In the genomic region with DNA sequence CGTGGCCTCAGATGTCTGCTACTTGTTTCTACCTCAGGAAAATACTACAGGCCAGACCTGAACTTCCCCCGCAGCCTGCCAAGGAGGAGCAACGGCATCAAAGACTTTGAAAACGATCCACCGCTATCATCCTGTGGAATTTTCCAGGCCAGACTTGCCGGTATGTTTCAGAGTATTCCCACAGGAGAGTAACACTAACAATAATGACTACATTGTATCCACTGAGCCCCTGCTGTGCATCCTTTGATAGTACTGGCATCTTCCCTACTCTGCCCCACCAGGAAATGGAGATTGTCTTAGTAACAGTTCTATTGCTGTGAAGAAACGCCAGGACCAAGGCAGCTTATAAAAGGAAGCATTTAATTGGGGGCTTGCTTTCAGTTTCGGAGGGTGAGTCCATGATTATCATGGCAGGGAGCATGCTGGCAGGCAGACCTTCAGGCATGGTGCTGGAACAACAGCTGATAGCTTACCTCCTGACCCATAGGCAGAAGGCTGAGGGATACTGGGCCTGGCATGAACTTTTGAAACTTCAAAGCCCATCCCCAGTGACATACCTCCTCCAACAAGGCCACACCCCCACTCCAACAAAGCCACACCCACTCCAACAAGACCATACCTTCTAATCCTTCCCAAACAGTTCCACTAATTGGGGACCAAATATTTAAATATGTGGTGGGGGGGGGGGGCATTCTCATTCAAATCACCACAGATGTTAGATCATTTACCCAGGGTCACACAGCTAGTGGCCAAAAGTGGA, we compare ENCODE assay signal across 24 mouse cellular contexts. TPM values are rescaled to one million over a fixed set of nuclear protein-coding genes. Genes with fewer than 3 reads are reported as not detected.
DNase-seq lines count a peak whose midpoint lies in the region; ATAC-seq and TF ChIP-seq lines count a peak whose summit lies in the region.
"Had no signal": no experiment of that assay in that cellular context is flagged by ENCODE, and none has a peak within 500 bp of the region (broad histone marks: within the 10 kb centered on the region; RNA-seq: fewer than 3 reads in every experiment).

No protein-coding gene starts in this region.

- H3K27me3 ChIP-seq in hindbrain, embryonic 13.5 days: no peaks in the 10 kb centered on the region
- no peaks in the 10 kb centered on the region for H3K27me3 ChIP-seq in hindbrain, embryonic 12.5 days
- no peaks in the 10 kb centered on the region for H3K27me3 ChIP-seq in neural tube, embryonic 13.5 days
- no peaks in the 10 kb centered on the region for H3K27me3 ChIP-seq in neural tube, embryonic 15.5 days (replicated peaks)
- no peaks in the 10 kb centered on the region for H3K27me3 ChIP-seq in liver, embryonic 11.5 days (replicated peaks; ENCODE audit: control insufficient read depth, insufficient read depth, low read length)
- H3K27me3 ChIP-seq: embryonic facial prominence, embryonic 13.5 days; forebrain, embryonic 12.5 days; liver, embryonic 12.5 days; lung, embryonic 15.5 days had no signal

- H3K36me3 ChIP-seq in hindbrain, embryonic 13.5 days: no peaks in the 10 kb centered on the region
- H3K36me3 ChIP-seq in hindbrain, embryonic 12.5 days: no peaks in the 10 kb centered on the region
- no peaks in the 10 kb centered on the region for H3K36me3 ChIP-seq in neural tube, embryonic 13.5 days
- H3K36me3 ChIP-seq in neural tube, embryonic 15.5 days: no peaks in the 10 kb centered on the region
- H3K36me3 ChIP-seq in liver, embryonic 11.5 days (ENCODE audit: control insufficient read depth, insufficient read depth, low read length): peaks cover 12% of the 10 kb centered on the region
- H3K36me3 ChIP-seq: embryonic facial prominence, embryonic 13.5 days; forebrain, embryonic 12.5 days; heart, embryonic 12.5 days; lung, embryonic 15.5 days had no signal

- H3K4me2 ChIP-seq in hindbrain, embryonic 13.5 days: no peak overlapping the region
- H3K4me2 ChIP-seq in hindbrain, embryonic 12.5 days (replicated peaks): no peak overlapping the region
- no peak overlapping the region for H3K4me2 ChIP-seq in neural tube, embryonic 13.5 days
- H3K4me2 ChIP-seq in neural tube, embryonic 15.5 days: no peak overlapping the region
- no peak overlapping the region for H3K4me2 ChIP-seq in liver, embryonic 11.5 days
- H3K4me2 ChIP-seq: embryonic facial prominence, embryonic 13.5 days; forebrain, embryonic 12.5 days; heart, embryonic 12.5 days; liver, embryonic 12.5 days; lung, embryonic 15.5 days had no signal

- 0 out of 2 replicates have a peak overlapping the region, but pooled peaks have one; percentile 8 for H3K27ac ChIP-seq in hindbrain, embryonic 13.5 days
- H3K27ac ChIP-seq in hindbrain, embryonic 12.5 days: no peak overlapping the region
- peak overlapping the region; percentile 29; the same call in 1 of the 2 replicates for H3K27ac ChIP-seq in neural tube, embryonic 13.5 days (replicated peaks)
- no peak overlapping the region for H3K27ac ChIP-seq in neural tube, embryonic 15.5 days (replicated peaks)
- no peak overlapping the region for H3K27ac ChIP-seq in liver, embryonic 11.5 days (ENCODE audit: low read depth, low read length)
- H3K27ac ChIP-seq: embryonic facial prominence, embryonic 13.5 days; forebrain, embryonic 12.5 days; liver, embryonic 12.5 days; lung, embryonic 15.5 days; macrophage had no signal

- H3K4me3 ChIP-seq in hindbrain, embryonic 13.5 days: no peak overlapping the region
- no peak overlapping the region for H3K4me3 ChIP-seq in hindbrain, embryonic 12.5 days
- no peak overlapping the region for H3K4me3 ChIP-seq in neural tube, embryonic 13.5 days
- H3K4me3 ChIP-seq in neural tube, embryonic 15.5 days (replicated peaks): no peak overlapping the region
- no peak overlapping the region for H3K4me3 ChIP-seq in liver, embryonic 11.5 days (ENCODE audit: low read depth, low read length)
- H3K4me3 ChIP-seq: embryonic facial prominence, embryonic 13.5 days; forebrain, embryonic 12.5 days; heart, embryonic 12.5 days; liver, embryonic 12.5 days; lung, embryonic 15.5 days had no signal

- TF ChIP-seq CTCF in brain, embryonic 14.5 days (IDR thresholded peaks at IDR 0.05; ENCODE audit: borderline replicate concordance, extremely low read depth, insufficient read depth, insufficient read length): no peak

- no peak overlapping the region for H3K9ac ChIP-seq in hindbrain, embryonic 13.5 days
- H3K9ac ChIP-seq in hindbrain, embryonic 12.5 days: no peak overlapping the region
- H3K9ac ChIP-seq in neural tube, embryonic 13.5 days: no peak overlapping the region
- no peak overlapping the region for H3K9ac ChIP-seq in neural tube, embryonic 15.5 days (replicated peaks)
- no peak overlapping the region for H3K9ac ChIP-seq in liver, embryonic 11.5 days (ENCODE audit: low read depth, low read length)
- H3K9ac ChIP-seq: embryonic facial prominence, embryonic 13.5 days; forebrain, embryonic 12.5 days; heart, embryonic 12.5 days; liver, embryonic 12.5 days; lung, embryonic 15.5 days had no signal

- ATAC-seq in hindbrain, embryonic 13.5 days (ENCODE audit: low FRiP score): no peak
- no peak for ATAC-seq in hindbrain, embryonic 12.5 days (ENCODE audit: low FRiP score)
- ATAC-seq in neural tube, embryonic 13.5 days (ENCODE audit: low read depth): no peak
- ATAC-seq in neural tube, embryonic 15.5 days (ENCODE audit: low FRiP score): no peak
- no peak for ATAC-seq in liver, embryonic 11.5 days (replicated peaks; ENCODE audit: low FRiP score)
- ATAC-seq: inflammation-experienced regulatory T-cells, adult 6 months; liver, embryonic 12.5 days had no signal

- peaks cover 9% of the 10 kb centered on the region for H3K4me1 ChIP-seq in hindbrain, embryonic 13.5 days (replicated peaks)
- peaks cover 7% of the 10 kb centered on the region; the same call in 1 of the 2 replicates for H3K4me1 ChIP-seq in hindbrain, embryonic 12.5 days
- peaks cover 11% of the 10 kb centered on the region; the same call in 1 of the 2 replicates for H3K4me1 ChIP-seq in neural tube, embryonic 13.5 days (replicated peaks)
- H3K4me1 ChIP-seq in neural tube, embryonic 15.5 days: peaks cover 4% of the 10 kb centered on the region; the same call in 1 of the 2 replicates
- no peaks in the 10 kb centered on the region for H3K4me1 ChIP-seq in liver, embryonic 11.5 days (replicated peaks; ENCODE audit: control insufficient read depth, insufficient read depth, low read length)
- H3K4me1 ChIP-seq: liver, embryonic 12.5 days; lung, embryonic 15.5 days had no signal

- no peaks in the 10 kb centered on the region for H3K9me3 ChIP-seq in hindbrain, embryonic 13.5 days
- H3K9me3 ChIP-seq in hindbrain, embryonic 12.5 days (replicated peaks): no peaks in the 10 kb centered on the region
- H3K9me3 ChIP-seq in neural tube, embryonic 13.5 days: no peaks in the 10 kb centered on the region
- no peaks in the 10 kb centered on the region for H3K9me3 ChIP-seq in neural tube, embryonic 15.5 days (replicated peaks)
- H3K9me3 ChIP-seq in liver, embryonic 11.5 days (ENCODE audit: control insufficient read depth, low read length): no peaks in the 10 kb centered on the region
- H3K9me3 ChIP-seq: embryonic facial prominence, embryonic 13.5 days; forebrain, embryonic 12.5 days; heart, embryonic 12.5 days; liver, embryonic 12.5 days; lung, embryonic 15.5 days had no signal

- no peak for TF ChIP-seq POLR2A in brain, embryonic 14.5 days (IDR thresholded peaks at IDR 0.05; ENCODE audit: borderline replicate concordance, extremely low read depth, insufficient read depth, insufficient read length, poor library complexity, severe bottlenecking)

- 35% methylated on average over 8 of the region's 8 CpGs for WGBS in hindbrain, embryonic 13.5 days
- 37% methylated on average over 8 of the region's 8 CpGs for WGBS in hindbrain, embryonic 12.5 days
- 33% methylated on average over 8 of the region's 8 CpGs for WGBS in neural tube, embryonic 13.5 days
- WGBS in neural tube, embryonic 15.5 days: 36% methylated on average over 8 of the region's 8 CpGs
- WGBS in liver, embryonic 11.5 days: 71% methylated on average over 8 of the region's 8 CpGs

- DNase-seq in brain, embryonic 14.5 days (ENCODE audit: low read depth): peak; percentile 43
- DNase-seq in liver, embryonic 11.5 days (ENCODE audit: low spot score): no peak
- no peak for DNase-seq in layer of hippocampus, postnatal 10 days (ENCODE audit: low spot score in 2 of 2)
- DNase-seq: adrenal gland, postnatal 14 days; cerebellum, adult 2 months; gastrocnemius, postnatal 36 days; heart, postnatal 4 days; layer of hippocampus, postnatal 36 days; thymus, adult 18-20 months had no signal

RNA-seq across cellular contexts. Expression of a gene that starts 24.8 kb away (rescaled TPM):
- 0.30 and 0.38 TPM in 2 replicates for polyA plus RNA-seq in hindbrain, embryonic 13.5 days (2015; fragmentation: Nextera tagmentation; extraction: Ambion mirVana)
- 0.65 TPM in 1 of 2 replicates, not detected in the other for polyA plus RNA-seq in hindbrain, embryonic 12.5 days (2016; fragmentation: Nextera tagmentation; extraction: Ambion mirVana)
- polyA plus RNA-seq in neural tube, embryonic 13.5 days (2015; fragmentation: Nextera tagmentation; extraction: Ambion mirVana): not detected in 2 replicates
- polyA plus RNA-seq in neural tube, embryonic 15.5 days (2015; fragmentation: Nextera tagmentation; extraction: Ambion mirVana): 7.3 TPM in 1 of 2 replicates, not detected in the other
- 0.03 TPM in 1 of 2 replicates, not detected in the other for polyA plus RNA-seq in brain, embryonic 14.5 days (2012; rRNA removed)
- polyA plus RNA-seq in liver, embryonic 11.5 days (2014; fragmentation: Nextera tagmentation; extraction: Ambion mirVana): 37.9 and 42.5 TPM in 2 replicates
- 1 to 10 TPM in 1 of 2 experiments, under 1 TPM in 1; 0.51 to 1.5 TPM for total RNA-seq in layer of hippocampus, postnatal 10 days (2021)
- total RNA-seq: left cerebral cortex, postnatal 25 days had no signal
- polyA plus RNA-seq: C2C12; cerebellum, adult 2 months had no signal

RNA-seq across cellular contexts. Expression of a gene that starts 33.7 kb away (rescaled TPM):
- polyA plus RNA-seq in hindbrain, embryonic 13.5 days (2015; fragmentation: Nextera tagmentation; extraction: Ambion mirVana): 0.08 TPM in 1 of 2 replicates, not detected in the other
- polyA plus RNA-seq in hindbrain, embryonic 12.5 days (2016; fragmentation: Nextera tagmentation; extraction: Ambion mirVana): 0.12 TPM in 1 of 2 replicates, not detected in the other
- not detected in 2 replicates for polyA plus RNA-seq in neural tube, embryonic 13.5 days (2015; fragmentation: Nextera tagmentation; extraction: Ambion mirVana)
- polyA plus RNA-seq in neural tube, embryonic 15.5 days (2015; fragmentation: Nextera tagmentation; extraction: Ambion mirVana): 0.06 TPM in 1 of 2 replicates, not detected in the other
- not detected in 2 replicates for polyA plus RNA-seq in brain, embryonic 14.5 days (2012; rRNA removed)
- polyA plus RNA-seq in liver, embryonic 11.5 days (2014; fragmentation: Nextera tagmentation; extraction: Ambion mirVana): 0.12 and 0.45 TPM in 2 replicates
- total RNA-seq in layer of hippocampus, postnatal 10 days (2021): not detected
- total RNA-seq: adrenal gland, postnatal 14 days; gastrocnemius, postnatal 36 days; heart, postnatal 4 days; layer of hippocampus, postnatal 36 days had no signal
- polyA plus RNA-seq: C2C12; embryonic facial prominence, embryonic 13.5 days; forebrain, embryonic 12.5 days; heart, embryonic 12.5 days; kidney, embryonic 14.5 days; macrophage; neural tube, embryonic 14.5 days had no signal

RNA-seq across cellular contexts. Expression of a gene that starts 44.8 kb away (rescaled TPM):
- polyA plus RNA-seq in hindbrain, embryonic 13.5 days (2015; fragmentation: Nextera tagmentation; extraction: Ambion mirVana): 5.4 and 9.0 TPM in 2 replicates
- 6.9 and 8.2 TPM in 2 replicates for polyA plus RNA-seq in hindbrain, embryonic 12.5 days (2016; fragmentation: Nextera tagmentation; extraction: Ambion mirVana)
- polyA plus RNA-seq in neural tube, embryonic 13.5 days (2015; fragmentation: Nextera tagmentation; extraction: Ambion mirVana): 2.2 and 2.3 TPM in 2 replicates
- polyA plus RNA-seq in neural tube, embryonic 15.5 days (2015; fragmentation: Nextera tagmentation; extraction: Ambion mirVana): 3.4 and 3.9 TPM in 2 replicates
- polyA plus RNA-seq in brain, embryonic 14.5 days (2012; rRNA removed): 0.59 and 3.3 TPM in 2 replicates
- polyA plus RNA-seq in liver, embryonic 11.5 days (2014; fragmentation: Nextera tagmentation; extraction: Ambion mirVana): 0.40 and 0.88 TPM in 2 replicates
- total RNA-seq in layer of hippocampus, postnatal 10 days (2021): 10 to 100 TPM; 14.5 to 15.7 TPM

RNA-seq across cellular contexts. Expression of a gene that starts 54.2 kb away (rescaled TPM):
- 13.2 and 15.5 TPM in 2 replicates for polyA plus RNA-seq in hindbrain, embryonic 13.5 days (2015; fragmentation: Nextera tagmentation; extraction: Ambion mirVana)
- polyA plus RNA-seq in hindbrain, embryonic 12.5 days (2016; fragmentation: Nextera tagmentation; extraction: Ambion mirVana): 15.5 and 15.8 TPM in 2 replicates
- 13.3 and 14.6 TPM in 2 replicates for polyA plus RNA-seq in neural tube, embryonic 13.5 days (2015; fragmentation: Nextera tagmentation; extraction: Ambion mirVana)
- 9.0 and 10.9 TPM in 2 replicates for polyA plus RNA-seq in neural tube, embryonic 15.5 days (2015; fragmentation: Nextera tagmentation; extraction: Ambion mirVana)
- polyA plus RNA-seq in brain, embryonic 14.5 days (2012; rRNA removed): 19.7 and 21.3 TPM in 2 replicates
- polyA plus RNA-seq in liver, embryonic 11.5 days (2014; fragmentation: Nextera tagmentation; extraction: Ambion mirVana): 6.6 and 7.7 TPM in 2 replicates
- total RNA-seq in layer of hippocampus, postnatal 10 days (2021): 1 to 10 TPM; 6.4 to 6.6 TPM

Comparison
In these comparisons a context has a peak if more than half of its experiments do, and no peak if none do; other contexts are left out.
1. H3K27ac ChIP-seq: peak in hindbrain, embryonic 13.5 days (single experiment) and neural tube, embryonic 13.5 days (single experiment); none in hindbrain, embryonic 12.5 days (single experiment), neural tube, embryonic 15.5 days (single experiment) and liver, embryonic 11.5 days (single experiment).